Mouse (Mus musculus) urinary bladder, postnatal 25 days (tissue): ENCODE results near the gene Pwwp2b.

Source experiments
- DNase-seq: peaks from one replicate; pipeline ENCODE4 v3.0.0; 2022; ENCODE audit warnings: low spot score

Pwwp2b gene

GRCm38 (mm10) chr7:139300423-139300822, 52.1 kb downstream of the Pwwp2b start:
- no peak for DNase-seq

- DNase-seq = no peak
Measured at GRCm38 (mm10) chr7:139301505-139301904, 53.2 kb downstream of the Pwwp2b start.

GRCm38 (mm10) chr7:139302314-139302713, 54.0 kb downstream of the Pwwp2b start:
- no peak for DNase-seq

- peak; percentile 89 for DNase-seq
Measured at GRCm38 (mm10) chr7:139303280-139304011, 55.2 kb downstream of the Pwwp2b start.

- DNase-seq = no peak
Measured at GRCm38 (mm10) chr7:139304322-139304721, 56.0 kb downstream of the Pwwp2b start.

- DNase-seq = no peak
Measured at GRCm38 (mm10) chr7:139307056-139307455, 58.8 kb downstream of the Pwwp2b start.

- no peak for DNase-seq
Measured at GRCm38 (mm10) chr7:139308140-139308895, 60.0 kb downstream of the Pwwp2b start.

- peak; percentile 50 for DNase-seq
Measured at GRCm38 (mm10) chr7:139309106-139309505, 60.8 kb downstream of the Pwwp2b start.

GRCm38 (mm10) chr7:139310487-139310951, 62.2 kb downstream of the Pwwp2b start:
- no peak for DNase-seq

GRCm38 (mm10) chr7:139312686-139313085, 64.4 kb downstream of the Pwwp2b start:
- DNase-seq = no peak

GRCm38 (mm10) chr7:139313413-139313812, 65.1 kb downstream of the Pwwp2b start:
- DNase-seq = no peak

GRCm38 (mm10) chr7:139314716-139315115, 66.4 kb downstream of the Pwwp2b start:
- no peak for DNase-seq

GRCm38 (mm10) chr7:139319006-139319411, 70.7 kb downstream of the Pwwp2b start:
- DNase-seq = no peak
